Mouse (Mus musculus): ENCODE measurements around the gene Zfp217.

DNA sequence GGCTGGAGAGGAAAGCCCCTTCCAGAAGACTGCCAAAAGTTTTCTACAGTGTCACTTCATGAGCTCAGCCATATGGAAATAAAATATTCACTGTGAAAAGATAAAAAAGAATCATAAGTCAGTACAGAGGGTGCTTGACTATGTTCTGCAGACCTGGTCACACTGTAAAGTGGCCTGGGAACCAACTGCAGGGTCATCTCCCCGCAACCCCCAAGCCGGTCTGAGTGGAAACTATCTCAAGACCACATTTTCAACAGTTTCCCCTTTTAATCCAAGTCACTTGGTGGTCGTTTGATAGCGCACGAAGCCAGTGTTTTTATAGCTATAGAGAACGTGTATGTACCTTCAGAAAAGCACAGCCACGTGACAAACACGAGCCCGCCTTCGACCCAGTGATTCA is 3.6 kb downstream of the Zfp217 start:
- TF ChIP-seq CTCF (IDR thresholded peaks at IDR 0.05; ENCODE audit: extremely low read depth, insufficient read length, insufficient replicate concordance, low read depth, low read length) (no peak), POLR2A (IDR thresholded peaks at IDR 0.05; ENCODE audit: low read depth, low read length) (no peak)
